Mouse (Mus musculus): Measurements from ENCODE around the gene Olfr288.

The Olfr288 gene

GRCm38 (mm10) chr15:98195442-98195841 lies at the start of gene Olfr288:
Olfr288 (minus strand) TSS chr15:98195542.
- no peak for DNase-seq (ENCODE audit: low read depth, low spot score)

- DNase-seq (ENCODE audit: low read depth, low spot score), result no peak
Measured at GRCm38 (mm10) chr15:98235442-98235841, 40.1 kb upstream of the Olfr288 start.

GRCm38 (mm10) chr15:98234350-98234749 lies 39.0 kb upstream of the Olfr288 start, which contains the start of gene Olfr286:
Olfr286 (minus strand) TSS chr15:98234450.
- DNase-seq (ENCODE audit: low read depth, low spot score), result no peak

DNA sequence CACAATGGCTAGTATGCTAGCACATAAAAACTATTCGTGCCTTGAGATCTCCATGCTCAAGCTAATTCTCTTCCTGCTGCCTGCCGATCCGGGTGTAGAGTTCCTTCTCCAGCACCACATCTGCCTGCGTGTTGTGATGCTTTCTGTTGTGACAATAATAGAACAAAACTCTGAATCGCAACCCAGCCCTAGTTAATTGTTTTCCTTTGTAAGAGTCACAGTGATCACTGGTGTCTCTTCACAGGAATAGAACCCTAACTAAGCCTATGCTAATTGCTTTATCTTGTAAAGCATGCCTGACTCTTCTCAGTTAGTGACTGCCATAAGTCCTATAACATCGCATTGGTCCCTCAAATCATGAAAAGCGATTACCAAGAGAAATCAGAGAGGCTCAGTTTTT lies 30.8 kb upstream of the Olfr288 start:
- no peak for DNase-seq (ENCODE audit: low read depth, low spot score)

DNA sequence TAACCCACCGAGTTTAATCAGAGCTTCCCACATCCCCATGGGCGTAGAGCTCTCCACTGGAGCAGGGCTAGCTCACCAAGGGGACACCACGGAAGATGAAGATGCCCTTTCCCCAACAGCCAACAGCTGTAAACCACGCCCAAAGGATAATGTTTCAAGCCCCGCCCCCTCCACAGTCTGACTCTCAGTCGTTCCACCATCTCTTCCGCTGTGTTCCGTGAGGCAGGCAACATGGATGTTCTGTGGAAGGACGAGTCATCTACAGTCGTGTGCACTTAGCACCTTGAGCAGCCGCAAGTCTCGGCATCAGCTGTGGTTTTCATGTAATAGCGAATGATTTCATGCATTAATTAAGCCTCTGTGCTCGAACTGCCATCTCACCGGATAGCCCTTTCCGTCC lies 30.3 kb upstream of the Olfr288 start:
- DNase-seq (ENCODE audit: low read depth, low spot score), result no peak

DNA sequence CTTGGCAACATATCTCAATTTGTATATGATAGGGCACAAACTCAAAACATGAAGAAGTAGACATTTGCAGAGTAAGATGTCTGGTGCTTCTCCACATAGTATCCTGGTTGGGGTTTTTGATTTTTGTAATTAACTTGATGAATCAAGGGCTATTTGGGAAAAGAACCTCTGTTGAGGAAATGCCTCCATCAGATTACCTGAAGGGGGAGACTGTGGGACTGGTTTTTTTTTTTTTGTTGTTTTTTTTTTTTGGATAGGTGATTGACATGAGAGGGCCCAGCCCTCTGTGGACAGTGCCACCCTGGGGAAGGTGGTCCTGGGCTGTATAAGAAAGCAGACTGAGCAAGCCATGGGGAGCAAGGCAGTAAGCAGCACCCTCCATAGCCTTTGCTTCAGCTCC lies 27.0 kb upstream of the Olfr288 start:
- no peak for DNase-seq (ENCODE audit: low read depth, low spot score)

- no peak for DNase-seq (ENCODE audit: low read depth, low spot score)
Measured at GRCm38 (mm10) chr15:98220877-98221276, 25.5 kb upstream of the Olfr288 start, which contains the start of the genes Gm44579 and Olfr287. Gm44579 (minus strand) TSS chr15:98220977. Olfr287 (minus strand) TSS chr15:98221056.

DNA sequence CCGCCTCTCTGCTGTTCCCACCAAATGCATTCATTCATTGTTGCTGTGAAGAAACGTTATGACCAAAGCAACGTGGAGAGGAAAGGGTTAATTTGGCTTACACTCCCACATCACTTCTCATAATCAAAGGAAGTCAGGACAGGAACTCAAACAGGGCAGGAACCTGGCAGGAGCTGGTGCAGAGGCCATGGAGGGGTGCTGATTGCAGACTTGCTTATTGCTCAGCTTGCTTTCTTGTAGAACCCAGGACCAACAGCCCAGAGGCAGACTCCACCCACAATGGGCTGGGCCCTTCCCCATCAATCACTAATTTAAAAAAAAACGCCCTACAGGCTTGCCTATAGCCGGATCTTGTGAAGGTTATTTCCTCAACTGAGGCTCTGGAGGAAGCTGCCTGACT lies 18.8 kb upstream of the Olfr288 start:
- DNase-seq (ENCODE audit: low read depth, low spot score), result no peak

- DNase-seq (ENCODE audit: low read depth, low spot score), result no peak
Measured at GRCm38 (mm10) chr15:98213336-98213870, 18.1 kb upstream of the Olfr288 start.

DNA sequence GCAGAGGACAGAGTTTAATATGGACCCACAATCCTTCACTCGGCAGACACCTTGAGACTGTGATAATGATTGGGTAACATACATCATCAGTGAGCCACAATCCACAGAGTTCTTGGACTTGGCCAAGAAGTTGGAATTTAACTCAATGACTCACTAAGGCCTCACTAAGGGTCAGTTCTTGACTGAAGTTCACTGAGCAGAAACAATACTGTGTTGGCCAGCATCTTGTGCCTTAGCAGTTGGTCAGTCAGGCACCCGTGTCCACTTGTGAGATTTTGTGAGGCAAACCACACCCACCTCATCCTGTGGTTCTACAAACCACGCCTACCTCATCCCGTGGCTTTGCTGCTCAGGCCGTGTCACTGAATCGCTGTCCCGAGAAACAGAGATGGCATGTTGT lies 14.3 kb upstream of the Olfr288 start:
- peak; percentile 28 for DNase-seq (ENCODE audit: low read depth, low spot score)

DNA sequence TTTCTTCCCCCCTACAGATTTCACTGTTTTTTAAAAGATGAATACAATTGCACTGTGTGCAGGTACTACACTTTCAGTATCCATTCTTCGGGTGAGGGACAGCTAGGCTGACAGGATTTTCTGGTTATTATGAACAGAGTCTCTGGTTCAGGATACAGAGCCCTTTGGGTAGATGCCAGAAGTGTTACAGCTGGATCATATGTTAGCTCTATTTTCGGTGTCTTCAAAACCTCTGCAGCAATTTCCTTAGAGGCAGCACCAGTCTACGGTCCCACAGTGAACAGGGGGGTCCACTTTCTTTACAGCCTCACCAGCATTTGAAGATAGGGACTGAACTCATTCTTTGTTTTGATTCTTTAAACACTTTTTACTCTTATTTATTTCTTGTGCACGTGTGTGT lies 10.9 kb downstream of the Olfr288 start:
- no peak for DNase-seq (ENCODE audit: low read depth, low spot score)

GRCm38 (mm10) chr15:98181856-98182570 lies 13.3 kb downstream of the Olfr288 start:
- DNase-seq (ENCODE audit: low read depth, low spot score), result no peak

DNA sequence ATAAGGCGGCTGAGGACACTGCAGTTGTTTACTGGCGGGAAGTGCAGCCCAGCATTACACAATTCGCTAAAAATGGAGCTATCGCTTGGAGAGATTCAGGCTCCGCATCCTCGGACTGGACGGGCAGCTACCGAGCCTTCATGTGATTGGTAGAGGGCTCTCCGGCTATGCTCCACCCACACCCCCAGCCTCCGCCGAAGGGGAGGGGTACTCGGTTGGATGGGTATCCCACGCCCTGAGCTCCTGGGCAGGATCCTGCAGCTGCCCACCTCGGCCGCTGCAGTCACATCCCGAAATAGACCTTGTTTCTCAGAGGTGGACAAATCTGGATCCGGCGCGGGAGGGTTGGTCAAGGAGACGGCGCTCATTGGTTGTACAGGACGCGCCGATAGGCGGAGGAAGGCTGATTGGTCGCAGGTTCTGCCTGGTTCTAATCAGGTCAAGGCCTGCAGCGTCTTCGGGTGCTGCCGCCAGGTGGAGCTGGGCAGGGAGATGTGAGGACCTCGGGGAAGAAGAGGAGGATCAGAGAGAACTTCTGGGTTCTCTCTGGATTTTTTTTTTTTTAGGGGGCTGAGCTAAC lies 14.1 kb downstream of the Olfr288 start:
- DNase-seq (ENCODE audit: low read depth, low spot score), result peak; percentile 97

GRCm38 (mm10) chr15:98180567-98181131 lies 14.7 kb downstream of the Olfr288 start:
- no peak for DNase-seq (ENCODE audit: low read depth, low spot score)

DNA sequence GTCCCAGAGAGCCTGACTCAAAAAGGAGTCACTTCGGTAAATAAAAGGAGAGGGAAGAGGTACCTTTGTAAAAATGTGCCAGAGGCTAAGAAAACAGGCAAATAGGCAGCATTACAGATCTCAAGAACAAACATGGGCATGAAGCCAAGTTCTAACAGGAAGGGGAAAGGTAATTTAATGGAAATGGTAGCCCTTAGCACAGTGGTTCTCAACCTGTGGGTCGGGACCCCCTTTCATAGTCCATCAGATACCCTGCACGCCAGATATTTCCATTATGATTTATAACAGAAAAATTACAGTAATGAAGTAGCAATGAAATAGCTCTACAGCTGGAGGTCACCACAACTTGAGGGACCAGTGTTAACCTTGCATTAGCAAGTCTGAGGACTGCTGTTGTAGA lies 18.0 kb downstream of the Olfr288 start:
- no peak for DNase-seq (ENCODE audit: low read depth, low spot score)

GRCm38 (mm10) chr15:98173821-98174220 lies 21.5 kb downstream of the Olfr288 start:
- peak; percentile 85 for DNase-seq (ENCODE audit: low read depth, low spot score)

DNA sequence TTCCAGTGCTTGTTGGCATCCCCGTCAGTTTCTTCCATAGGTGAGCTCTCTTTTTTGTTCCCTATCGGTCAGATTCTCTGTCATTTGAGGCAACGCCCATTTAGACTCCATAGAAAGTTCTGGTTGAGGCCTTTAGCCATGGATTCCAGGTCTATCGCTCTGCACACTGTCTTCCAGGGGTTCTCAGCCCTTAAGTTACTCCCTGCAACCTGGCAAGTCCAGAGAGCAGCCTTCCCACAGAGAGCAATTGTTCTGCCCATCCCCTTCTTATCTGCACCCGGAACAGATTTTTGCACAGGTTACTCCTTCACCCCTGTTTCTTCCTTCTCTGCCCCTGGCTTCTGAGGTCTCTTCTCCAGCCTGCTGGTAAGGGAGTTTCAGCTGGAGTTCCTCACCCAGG lies 23.2 kb downstream of the Olfr288 start:
- no peak for DNase-seq (ENCODE audit: low read depth, low spot score)

- DNase-seq (ENCODE audit: low read depth, low spot score), result no peak
Measured at GRCm38 (mm10) chr15:98170917-98171316, 24.4 kb downstream of the Olfr288 start.

- peak; percentile 90 for DNase-seq (ENCODE audit: low read depth, low spot score)
Measured at GRCm38 (mm10) chr15:98170365-98170764, 25.0 kb downstream of the Olfr288 start.

DNA sequence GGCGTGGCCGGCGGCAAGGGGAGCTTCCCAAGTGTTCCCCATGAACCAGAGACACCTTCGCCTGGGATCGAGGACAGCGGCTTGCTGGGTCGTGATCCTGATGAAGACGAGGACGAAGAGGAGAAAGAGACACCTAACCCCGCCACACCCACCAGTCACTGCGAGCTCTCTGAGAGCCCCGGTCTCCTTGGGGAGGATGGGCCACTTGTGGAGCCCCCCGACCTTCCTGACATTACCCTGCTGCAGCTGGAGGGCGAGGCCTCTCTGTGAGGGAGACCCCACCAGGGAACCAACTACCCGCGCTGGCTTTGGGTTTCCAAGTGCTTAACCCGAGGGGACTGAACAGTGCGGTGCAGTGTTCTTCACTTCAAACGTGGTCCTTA lies 26.7 kb downstream of the Olfr288 start:
- no peak for DNase-seq (ENCODE audit: low read depth, low spot score)

- peak; percentile 93 for DNase-seq (ENCODE audit: low read depth, low spot score)
Measured at GRCm38 (mm10) chr15:98167645-98168621, 27.4 kb downstream of the Olfr288 start.

Data from 3T3-L1 (cell line).